In genomic region chr8:15273775-15274174, GRCm38 (mm10) we compare ENCODE assay signal across 13 mouse cellular contexts.
"Had no signal": no experiment of that assay in that cellular context is flagged by ENCODE, and none has a peak within 500 bp of the region (broad histone marks: within the 10 kb centered on the region; RNA-seq: fewer than 3 reads in every experiment).

No protein-coding gene starts in this region.

- H3K27me3 ChIP-seq: intestine, embryonic 15.5 days; liver, embryonic 12.5 days; midbrain, embryonic 12.5 days had no signal

- H3K4me2 ChIP-seq: intestine, embryonic 15.5 days; limb, embryonic 15.5 days; liver, embryonic 12.5 days; lung, embryonic 14.5 days; midbrain, embryonic 12.5 days had no signal

- H3K9ac ChIP-seq: intestine, embryonic 15.5 days; limb, embryonic 15.5 days; liver, embryonic 12.5 days; lung, embryonic 14.5 days; midbrain, embryonic 12.5 days had no signal

- H3K27ac ChIP-seq: intestine, embryonic 15.5 days; left cerebral cortex, adult 2 months; limb, embryonic 15.5 days; liver, embryonic 12.5 days; midbrain, embryonic 12.5 days had no signal

- DNase-seq: kidney, adult 2 months; kidney, postnatal 14 days; lung, embryonic 14.5 days; lung, postnatal 10 days; lung, postnatal 4 days; thymus, adult 2 months; thymus, postnatal 25 days had no signal

- H3K36me3 ChIP-seq: intestine, embryonic 15.5 days; limb, embryonic 15.5 days; liver, embryonic 12.5 days; midbrain, embryonic 12.5 days had no signal

- ATAC-seq: intestine, embryonic 15.5 days; liver, embryonic 12.5 days; midbrain, embryonic 16.5 days had no signal

- H3K4me3 ChIP-seq: intestine, embryonic 15.5 days; left cerebral cortex, adult 2 months; limb, embryonic 15.5 days; liver, embryonic 12.5 days; midbrain, embryonic 12.5 days had no signal

- H3K4me1 ChIP-seq: intestine, embryonic 15.5 days; limb, embryonic 15.5 days; liver, embryonic 12.5 days had no signal

- H3K9me3 ChIP-seq: intestine, embryonic 15.5 days; limb, embryonic 15.5 days; liver, embryonic 12.5 days; midbrain, embryonic 12.5 days had no signal
